Mouse (Mus musculus): Measurements from ENCODE around the gene Ttc27. TPM values are rescaled to one million over a fixed set of nuclear protein-coding genes. Genes with fewer than 3 reads are reported as not detected.
A peak's percentile ranks its signal among the peaks of the same experiment; 100 is the strongest.

Ttc27 gene
- polyA plus RNA-seq, 1 experiment from 2014 or later, result 11.9 TPM

DNA sequence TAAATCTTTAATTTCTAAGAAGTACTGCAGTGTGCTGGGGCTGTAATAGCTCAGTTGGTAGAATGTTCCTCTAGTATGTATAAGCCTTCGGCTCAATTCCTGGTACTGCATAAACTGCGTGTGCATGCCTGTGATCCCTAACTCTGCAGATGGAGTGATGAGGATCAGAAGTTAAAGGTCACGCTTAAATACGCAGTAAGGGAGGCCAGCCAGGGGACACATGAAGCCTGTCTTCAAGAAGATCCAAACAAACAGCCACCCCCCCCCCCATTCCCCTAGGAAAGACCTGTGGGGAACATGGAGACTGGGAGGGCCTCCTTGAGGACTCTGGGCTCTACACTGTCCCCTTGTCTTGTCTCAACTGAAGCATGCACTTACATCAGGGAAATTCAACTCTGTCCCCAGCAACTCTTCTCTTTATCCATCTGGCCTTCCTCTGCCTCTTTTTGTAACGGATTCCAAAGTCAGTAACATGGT lies 36.1 kb downstream of the Ttc27 start:
- no peak overlapping the region for H3K9ac ChIP-seq (ENCODE audit: low read length)
- ATAC-seq (ENCODE audit: low FRiP score, low TSS enrichment) (peak; percentile 72; the same call in 1 of the 2 replicates), DNase-seq (ENCODE audit: low spot score) (no peak)
- H3K4me2 ChIP-seq (replicated peaks; ENCODE audit: low read depth), result no peak overlapping the region
- no peak overlapping the region for H3K4me3 ChIP-seq (ENCODE audit: low read depth, low read length)
- H3K4me1 ChIP-seq (replicated peaks; ENCODE audit: control insufficient read depth, insufficient read depth), result no peaks in the 10 kb centered on the region
- 47% methylated on average over 5 of the region's 5 CpGs for WGBS
- TF ChIP-seq EP300 (optimal IDR thresholded peaks at IDR 0.05), result no peak
- no peak for TF ChIP-seq CTCF (IDR thresholded peaks at IDR 0.05; ENCODE audit: low read depth)
- 0 out of 2 replicates have a peak overlapping the region, but pooled peaks have one; percentile 36 for H3K27ac ChIP-seq (replicated peaks)
- no peaks in the 10 kb centered on the region for H3K27me3 ChIP-seq (ENCODE audit: control insufficient read depth, insufficient read depth, low read length)
- no peaks in the 10 kb centered on the region for H3K9me3 ChIP-seq (ENCODE audit: control insufficient read depth, low read length)
- no peaks in the 10 kb centered on the region for H3K36me3 ChIP-seq (ENCODE audit: control insufficient read depth, insufficient read depth, low read length)

- no peak overlapping the region for H3K9ac ChIP-seq (ENCODE audit: low read length)
- TF ChIP-seq CTCF (IDR thresholded peaks at IDR 0.05; ENCODE audit: low read depth), result no peak
- TF ChIP-seq EP300 (optimal IDR thresholded peaks at IDR 0.05), result no peak
Measured at GRCm38 (mm10) chr17:74754369-74755118, 37.0 kb downstream of the Ttc27 start.

DNA sequence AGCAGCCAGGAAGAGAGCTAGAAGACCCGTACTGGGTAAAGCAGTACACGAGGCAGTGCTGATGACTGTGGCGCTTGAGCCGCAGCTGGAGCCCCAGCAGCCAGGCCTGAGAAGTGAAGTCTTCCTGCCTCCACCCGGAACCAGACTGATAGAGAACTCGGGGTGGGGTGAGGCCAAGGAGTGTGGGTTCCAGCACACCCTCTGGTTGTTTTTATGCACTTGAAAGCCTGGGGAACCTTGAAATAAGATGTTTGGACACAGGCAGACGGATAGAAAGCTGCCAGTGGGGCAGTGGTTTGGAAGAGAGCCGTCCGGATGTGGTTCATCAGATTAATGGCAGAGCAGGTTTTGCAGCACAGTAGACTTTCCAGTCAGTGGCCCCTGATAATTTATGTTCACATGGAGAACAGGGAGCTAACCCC lies 51.9 kb downstream of the Ttc27 start:
- no peak overlapping the region for H3K9ac ChIP-seq (ENCODE audit: low read length)
- H3K9me3 ChIP-seq (ENCODE audit: control insufficient read depth, low read length), result no peaks in the 10 kb centered on the region
- no peaks in the 10 kb centered on the region for H3K4me1 ChIP-seq (replicated peaks; ENCODE audit: control insufficient read depth, insufficient read depth)
- no peaks in the 10 kb centered on the region for H3K27me3 ChIP-seq (ENCODE audit: control insufficient read depth, insufficient read depth, low read length)
- DNase-seq (ENCODE audit: low spot score), result no peak
- TF ChIP-seq EP300 (optimal IDR thresholded peaks at IDR 0.05) (no peak), CTCF (IDR thresholded peaks at IDR 0.05; ENCODE audit: low read depth) (no peak)
- peak overlapping the region; percentile 56 for H3K27ac ChIP-seq (replicated peaks)
- ATAC-seq (ENCODE audit: low FRiP score, low TSS enrichment), result no peak
- no peaks in the 10 kb centered on the region for H3K36me3 ChIP-seq (ENCODE audit: control insufficient read depth, insufficient read depth, low read length)
- H3K4me2 ChIP-seq (replicated peaks; ENCODE audit: low read depth), result no peak overlapping the region
- no peak overlapping the region for H3K4me3 ChIP-seq (ENCODE audit: low read depth, low read length)
- WGBS, result 48% methylated on average over 9 of the region's 9 CpGs

More at GRCm38 (mm10) chr17:74754369-74755118, 37.0 kb downstream of the Ttc27 start:
- H3K27me3 ChIP-seq (ENCODE audit: control insufficient read depth, insufficient read depth, low read length), result no peaks in the 10 kb centered on the region
- H3K4me3 ChIP-seq (ENCODE audit: low read depth, low read length), result no peak overlapping the region
- no peak overlapping the region for H3K27ac ChIP-seq (replicated peaks)
- H3K4me1 ChIP-seq (replicated peaks; ENCODE audit: control insufficient read depth, insufficient read depth), result no peaks in the 10 kb centered on the region
- 94% methylated on average over 11 of the region's 11 CpGs for WGBS
- DNase-seq (ENCODE audit: low spot score) (no peak), ATAC-seq (ENCODE audit: low FRiP score, low TSS enrichment) (no peak)
- no peaks in the 10 kb centered on the region for H3K36me3 ChIP-seq (ENCODE audit: control insufficient read depth, insufficient read depth, low read length)
- H3K9me3 ChIP-seq (ENCODE audit: control insufficient read depth, low read length), result no peaks in the 10 kb centered on the region
- H3K4me2 ChIP-seq (replicated peaks; ENCODE audit: low read depth), result no peak overlapping the region

DNA sequence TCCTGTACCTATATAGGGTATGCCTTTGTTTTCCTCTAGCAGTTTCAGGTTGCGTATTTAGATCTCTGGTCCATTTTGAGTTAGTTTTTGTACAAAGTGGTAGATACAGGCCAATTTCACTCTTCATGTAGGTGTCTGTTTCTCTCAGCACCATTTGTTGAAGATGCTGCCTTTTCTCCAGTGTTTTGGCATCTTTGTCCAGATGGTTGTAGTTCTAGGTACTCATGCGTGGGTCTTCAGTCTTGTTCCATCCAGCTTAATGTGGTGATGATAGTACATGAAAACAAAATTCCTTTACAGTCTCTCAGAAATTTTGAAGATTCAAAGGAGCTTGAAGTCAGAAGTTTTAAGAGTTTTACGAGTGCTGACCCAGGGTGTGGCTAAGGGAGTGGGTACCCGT lies 54.8 kb downstream of the Ttc27 start:
- H3K27me3 ChIP-seq (ENCODE audit: control insufficient read depth, insufficient read depth, low read length), result no peaks in the 10 kb centered on the region
- no peaks in the 10 kb centered on the region for H3K4me1 ChIP-seq (replicated peaks; ENCODE audit: control insufficient read depth, insufficient read depth)

DNA sequence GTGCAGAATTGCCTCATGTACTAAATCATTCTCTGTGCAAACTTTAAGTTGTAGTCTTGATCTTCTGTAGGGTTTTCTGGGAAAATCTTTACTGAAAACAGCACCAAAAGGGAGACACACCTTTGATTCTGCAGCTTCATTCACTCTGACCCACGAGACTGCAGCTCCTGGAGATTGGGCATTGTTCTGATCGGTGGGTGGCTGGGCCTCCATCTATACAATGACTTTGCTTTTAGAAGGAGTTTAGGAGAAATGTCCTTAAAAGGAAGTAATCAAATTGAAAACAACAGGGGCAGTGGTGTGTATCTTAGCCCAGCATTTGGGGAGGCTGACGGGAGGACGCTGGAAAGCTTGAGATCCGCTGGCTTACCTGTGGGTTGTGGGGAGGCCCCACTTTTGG lies 56.0 kb downstream of the Ttc27 start:
- H3K9me3 ChIP-seq (ENCODE audit: control insufficient read depth, low read length), result no peaks in the 10 kb centered on the region
- ATAC-seq (ENCODE audit: low FRiP score, low TSS enrichment), result no peak
- TF ChIP-seq EP300 (optimal IDR thresholded peaks at IDR 0.05) (no peak), CTCF (IDR thresholded peaks at IDR 0.05; ENCODE audit: low read depth) (no peak)
- no peak overlapping the region for H3K9ac ChIP-seq (ENCODE audit: low read length)
- H3K27me3 ChIP-seq (ENCODE audit: control insufficient read depth, insufficient read depth, low read length), result no peaks in the 10 kb centered on the region
- H3K4me1 ChIP-seq (replicated peaks; ENCODE audit: control insufficient read depth, insufficient read depth), result no peaks in the 10 kb centered on the region
- no peak overlapping the region for H3K4me2 ChIP-seq (replicated peaks; ENCODE audit: low read depth)
- no peak overlapping the region for H3K4me3 ChIP-seq (ENCODE audit: low read depth, low read length)
- 80% methylated on average over 5 of the region's 5 CpGs for WGBS
- H3K27ac ChIP-seq (replicated peaks), result no peak overlapping the region
- DNase-seq (ENCODE audit: low spot score), result no peak
- no peaks in the 10 kb centered on the region for H3K36me3 ChIP-seq (ENCODE audit: control insufficient read depth, insufficient read depth, low read length)

More for the DNA sequence above, 54.8 kb downstream of the Ttc27 start:
- no peak for DNase-seq (ENCODE audit: low spot score)
- no peak overlapping the region for H3K9ac ChIP-seq (ENCODE audit: low read length)
- no peak for TF ChIP-seq EP300 (optimal IDR thresholded peaks at IDR 0.05)
- H3K9me3 ChIP-seq (ENCODE audit: control insufficient read depth, low read length), result no peaks in the 10 kb centered on the region
- no peak overlapping the region for H3K4me2 ChIP-seq (replicated peaks; ENCODE audit: low read depth)
- H3K4me3 ChIP-seq (ENCODE audit: low read depth, low read length), result no peak overlapping the region
- no peaks in the 10 kb centered on the region for H3K36me3 ChIP-seq (ENCODE audit: control insufficient read depth, insufficient read depth, low read length)
- ATAC-seq (ENCODE audit: low FRiP score, low TSS enrichment), result no peak
- 85% methylated on average over 4 of the region's 4 CpGs for WGBS
- H3K27ac ChIP-seq (replicated peaks), result no peak overlapping the region

- TF ChIP-seq EP300 (optimal IDR thresholded peaks at IDR 0.05) (no peak), CTCF (IDR thresholded peaks at IDR 0.05; ENCODE audit: low read depth) (no peak)
- 84% methylated on average over 4 of the region's 4 CpGs for WGBS
Measured at GRCm38 (mm10) chr17:74780133-74780532, 62.6 kb downstream of the Ttc27 start.

More at GRCm38 (mm10) chr17:74780133-74780532, 62.6 kb downstream of the Ttc27 start:
- ATAC-seq (ENCODE audit: low FRiP score, low TSS enrichment) (no peak), DNase-seq (ENCODE audit: low spot score) (no peak)
- Histone ChIP-seq H3K9me3 (ENCODE audit: control insufficient read depth, low read length) (no peaks in the 10 kb centered on the region), H3K27me3 (ENCODE audit: control insufficient read depth, insufficient read depth, low read length) (no peaks in the 10 kb centered on the region), H3K4me1 (replicated peaks; ENCODE audit: control insufficient read depth, insufficient read depth) (no peaks in the 10 kb centered on the region), H3K4me2 (replicated peaks; ENCODE audit: low read depth) (no peak overlapping the region), H3K27ac (replicated peaks) (no peak overlapping the region), H3K4me3 (ENCODE audit: low read depth, low read length) (no peak overlapping the region), H3K9ac (ENCODE audit: low read length) (no peak overlapping the region), H3K36me3 (ENCODE audit: control insufficient read depth, insufficient read depth, low read length) (no peaks in the 10 kb centered on the region)
